Mouse (Mus musculus) G1E-ER4 (cell line): ENCODE data around the gene Acsf2. TPM values are rescaled to one million over a fixed set of nuclear protein-coding genes. Genes with fewer than 3 reads are reported as not detected.

Source experiments
- GATA1 ChIP-seq: IDR thresholded peaks from one replicate; pipeline ENCODE4 v1.8.0; 2012; ENCODE audit warnings: low read length, inconsistent platforms
- polyA plus RNA-seq: library from polyadenylated mRNA; stranded (reverse); fragments of >175 nt; gene quantifications from 2 replicates; pipeline ENCODE4 v1.2.3, GENCODE M21; 2012

Acsf2 gene
- polyA plus RNA-seq, 1 experiment: 0.08 TPM

GRCm38 (mm10) chr11:94567326-94567725 lies 34.3 kb downstream of the Acsf2 start:
- no peak for TF ChIP-seq GATA1

GRCm38 (mm10) chr11:94566534-94566933 lies 35.1 kb downstream of the Acsf2 start:
- no peak for TF ChIP-seq GATA1

- TF ChIP-seq GATA1: no peak
Measured at GRCm38 (mm10) chr11:94565151-94565479, 36.6 kb downstream of the Acsf2 start.

DNA sequence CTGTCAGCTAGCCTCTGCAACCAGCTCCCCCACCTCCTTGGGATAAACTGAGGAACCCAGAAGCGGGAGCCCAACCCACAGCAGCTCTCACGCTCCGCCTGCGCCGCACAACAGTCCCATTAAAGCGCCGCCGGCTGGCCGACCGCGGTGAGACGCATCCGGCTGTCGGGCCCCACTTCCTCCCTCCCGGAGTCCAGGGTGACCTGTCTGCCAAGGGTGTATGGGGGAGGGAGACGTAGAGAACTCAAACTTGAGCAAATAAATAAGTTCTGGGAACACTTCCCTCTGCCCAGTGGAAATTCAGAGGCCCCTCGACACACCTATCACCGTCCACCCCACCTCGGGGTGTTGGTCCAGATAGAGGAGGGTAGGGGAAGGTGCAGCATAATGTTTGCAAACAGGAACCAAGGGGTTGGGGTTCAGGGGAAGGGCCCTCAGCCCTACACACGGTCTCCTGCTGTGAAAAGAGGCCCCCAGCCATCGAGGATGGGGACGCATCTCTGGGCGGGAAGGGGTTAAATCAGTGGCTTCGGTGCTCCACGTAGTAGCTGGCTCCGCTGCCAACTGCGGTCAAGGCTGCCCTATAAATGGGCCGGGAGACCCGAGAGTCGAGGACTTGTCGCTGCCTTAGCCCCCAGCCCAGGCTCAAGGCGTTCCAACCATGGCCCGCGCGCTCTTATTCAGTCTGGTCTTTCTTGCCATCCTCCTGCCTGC lies 37.1 kb downstream of the Acsf2 start, which contains the start of gene Chad:
TSS of gene Chad (plus strand) at position 611 of the 714 bp plus-strand sequence.
- TF ChIP-seq GATA1: no peak

DNA sequence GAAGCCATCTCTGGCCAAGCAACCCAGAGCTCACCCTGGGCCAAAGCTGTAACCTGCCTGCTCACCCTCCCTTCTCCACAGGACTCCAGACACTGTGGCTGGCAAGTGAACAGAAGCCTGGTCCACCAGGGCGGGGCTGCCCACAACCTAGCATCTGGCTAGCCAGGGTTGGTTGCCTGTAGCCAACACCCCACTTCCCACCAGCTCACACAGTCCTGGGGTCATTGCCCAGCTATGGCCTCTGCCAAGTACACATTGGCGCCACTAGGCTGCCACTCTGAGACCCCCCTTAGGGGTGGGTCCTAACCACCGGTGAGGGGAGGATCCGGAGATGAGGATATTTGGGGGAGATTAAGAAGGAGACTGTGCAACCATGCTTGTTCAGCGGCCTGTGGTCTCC lies 37.9 kb downstream of the Acsf2 start:
- no peak for TF ChIP-seq GATA1

DNA sequence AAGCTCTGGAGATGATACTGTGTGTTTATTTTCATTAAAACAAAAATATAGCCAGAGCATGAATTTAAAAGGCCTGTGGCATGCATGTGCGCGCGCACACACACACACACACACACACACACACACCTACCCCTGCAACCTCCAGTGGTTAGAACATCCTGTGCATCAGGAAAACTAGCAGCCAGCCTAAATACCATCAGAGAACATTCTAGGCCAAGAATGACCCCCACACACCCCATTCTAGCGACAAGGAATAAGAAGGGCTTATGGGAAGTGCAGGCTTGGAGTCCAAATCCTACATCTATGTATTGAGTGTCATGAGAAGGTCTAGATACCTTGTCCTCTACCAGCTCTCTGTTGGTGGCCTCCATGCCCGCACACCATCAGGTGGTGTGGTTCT lies 38.3 kb downstream of the Acsf2 start:
- TF ChIP-seq GATA1: no peak

DNA sequence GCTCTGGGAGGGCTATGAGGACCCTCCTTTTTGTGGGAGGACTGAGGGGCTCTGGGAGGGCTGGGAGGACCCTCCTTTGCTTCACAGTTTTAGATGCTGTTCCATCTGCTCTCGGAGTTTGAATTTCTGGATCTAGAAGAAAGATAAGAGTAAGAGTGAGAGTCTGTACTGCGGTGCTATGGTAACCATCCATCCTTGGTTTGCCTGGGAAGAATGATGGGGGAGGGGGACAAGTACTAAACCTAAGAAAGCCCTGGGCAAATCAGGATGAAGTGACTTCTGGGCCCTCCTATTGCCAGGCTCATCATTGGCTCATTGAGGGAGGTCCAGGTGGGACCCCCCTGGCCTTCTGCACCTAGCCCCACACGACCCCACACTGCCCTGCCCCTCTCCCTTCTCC lies 43.4 kb downstream of the Acsf2 start:
- no peak for TF ChIP-seq GATA1

GRCm38 (mm10) chr11:94550442-94550744 lies 51.3 kb downstream of the Acsf2 start:
- TF ChIP-seq GATA1: no peak

- TF ChIP-seq GATA1: no peak
Measured at GRCm38 (mm10) chr11:94549691-94550441, 51.8 kb downstream of the Acsf2 start.

DNA sequence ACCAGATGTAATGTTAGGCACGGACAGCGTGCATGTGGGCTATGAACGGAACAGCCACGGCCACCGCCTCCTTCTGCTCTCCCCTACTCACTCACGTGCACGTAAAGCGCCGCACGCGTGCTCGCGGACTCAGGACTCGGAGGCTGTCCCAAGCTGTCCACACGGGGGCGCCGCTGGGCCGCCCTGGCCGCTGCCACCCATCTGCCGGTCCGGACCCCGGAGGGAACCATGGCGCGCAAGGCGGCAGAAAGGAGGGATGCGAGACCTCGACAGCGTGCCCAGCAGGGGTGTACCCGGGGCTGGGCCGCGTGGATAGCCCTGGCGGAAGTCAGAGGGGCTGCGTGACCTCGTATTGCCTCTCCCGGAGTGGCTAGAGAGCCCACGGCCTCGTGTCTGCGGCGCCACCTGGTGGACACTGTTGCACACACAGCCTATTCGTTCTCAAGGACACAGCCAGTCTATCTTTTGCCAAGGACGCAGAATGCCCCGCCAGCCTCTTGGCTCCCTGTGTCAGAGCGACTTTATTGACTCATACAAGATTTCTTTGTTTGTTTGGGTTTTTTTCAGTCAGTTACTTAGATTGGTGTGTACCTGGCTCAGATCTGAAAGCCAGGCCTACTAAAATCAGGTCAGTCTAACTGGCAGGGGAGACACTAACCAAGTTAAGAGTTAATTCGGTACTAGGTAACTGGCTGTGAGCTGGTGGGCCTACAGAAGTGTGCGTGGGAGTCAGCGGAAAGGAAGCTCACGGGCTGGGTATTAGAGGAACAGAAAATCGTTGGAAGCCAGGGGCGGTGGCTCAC lies 52.6 kb downstream of the Acsf2 start, which contains the start of gene Rsad1:
TSS of gene Rsad1 (minus strand) at position 368 of the 803 bp plus-strand sequence.
- TF ChIP-seq GATA1: no peak

GRCm38 (mm10) chr11:94548041-94548784 lies 53.5 kb downstream of the Acsf2 start:
- TF ChIP-seq GATA1: no peak

- no peak for TF ChIP-seq GATA1
Measured at GRCm38 (mm10) chr11:94547271-94547670, 54.4 kb downstream of the Acsf2 start.

- no peak for TF ChIP-seq GATA1
Measured at GRCm38 (mm10) chr11:94546381-94546780, 55.3 kb downstream of the Acsf2 start.

GRCm38 (mm10) chr11:94544422-94544821 lies 57.2 kb downstream of the Acsf2 start:
- no peak for TF ChIP-seq GATA1

DNA sequence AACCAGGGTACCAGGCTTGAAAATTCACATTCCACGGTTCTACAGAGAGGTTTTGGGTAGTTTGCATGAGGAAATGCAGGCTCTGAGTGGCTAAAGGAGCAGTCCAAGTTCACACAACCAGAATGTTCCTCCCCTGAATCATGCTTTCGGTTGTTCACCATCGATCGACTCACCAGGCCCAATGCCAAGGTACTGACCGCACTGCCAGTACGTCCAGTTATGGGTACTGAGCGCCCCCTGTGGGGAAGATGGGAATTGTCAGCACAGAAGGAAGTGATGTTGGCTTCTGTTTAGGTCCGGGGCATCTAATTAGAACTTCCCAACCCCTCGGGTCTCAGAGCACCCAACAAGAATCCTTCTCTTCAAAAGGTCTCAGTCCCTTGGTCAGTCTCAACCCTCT lies 57.7 kb downstream of the Acsf2 start:
- TF ChIP-seq GATA1: no peak

- no peak for TF ChIP-seq GATA1
Measured at GRCm38 (mm10) chr11:94543344-94543743, 58.3 kb downstream of the Acsf2 start.
